ENCODE assay signal across 16 mouse cellular contexts in genomic region chr14:23096405-23096804, GRCm38 (mm10).
DNase-seq lines count a peak whose midpoint lies in the region; ATAC-seq and TF ChIP-seq lines count a peak whose summit lies in the region.
"Had no signal": no experiment of that assay in that cellular context is flagged by ENCODE, and none has a peak within 500 bp of the region (broad histone marks: within the 10 kb centered on the region; RNA-seq: fewer than 3 reads in every experiment).

No protein-coding gene starts in this region.

- H3K27me3 ChIP-seq in neural tube, embryonic 11.5 days (ENCODE audit: control insufficient read depth, insufficient read depth, low read length): no peaks in the 10 kb centered on the region
- H3K27me3 ChIP-seq in forebrain, embryonic 16.5 days (replicated peaks; ENCODE audit: control insufficient read depth, insufficient read depth, low read length): no peaks in the 10 kb centered on the region
- no peaks in the 10 kb centered on the region; the same call in 1 of the 2 replicates for H3K27me3 ChIP-seq in midbrain, embryonic 12.5 days
- H3K27me3 ChIP-seq: embryonic facial prominence, embryonic 12.5 days; intestine, embryonic 15.5 days; lung, embryonic 15.5 days had no signal

- TF ChIP-seq CTCF in layer of hippocampus, adult 2 months (conservative IDR thresholded peaks at IDR 0.05): no peak

- no peak overlapping the region for H3K4me2 ChIP-seq in neural tube, embryonic 11.5 days (ENCODE audit: low read depth)
- H3K4me2 ChIP-seq in forebrain, embryonic 16.5 days (ENCODE audit: low read length): no peak overlapping the region; the same call in 1 of the 2 replicates
- H3K4me2 ChIP-seq in midbrain, embryonic 12.5 days (replicated peaks): no peak overlapping the region
- H3K4me2 ChIP-seq: embryonic facial prominence, embryonic 12.5 days; intestine, embryonic 15.5 days; lung, embryonic 15.5 days had no signal

- H3K27ac ChIP-seq in neural tube, embryonic 11.5 days (ENCODE audit: low read depth, low read length): peak overlapping the region; percentile 23; the same call in 1 of the 2 replicates
- H3K27ac ChIP-seq in forebrain, embryonic 16.5 days (ENCODE audit: low read length): peak overlapping the region; percentile 73
- peak overlapping the region; percentile 25; the same call in 1 of the 2 replicates for H3K27ac ChIP-seq in midbrain, embryonic 12.5 days (replicated peaks)
- H3K27ac ChIP-seq in layer of hippocampus, adult 2 months: no peak overlapping the region
- H3K27ac ChIP-seq: embryonic facial prominence, embryonic 12.5 days; gastrocnemius, adult 2 months; intestine, embryonic 15.5 days; kidney, postnatal 0 days; lung, embryonic 15.5 days had no signal

- no peak for DNase-seq in neural tube, embryonic 11.5 days (ENCODE audit: low spot score)
- DNase-seq in neural tube, embryonic 10.5 days (ENCODE audit: extremely low spot score, low spot score): no peak
- no peak for DNase-seq in thymus, postnatal 36 days
- no peak for DNase-seq in layer of hippocampus, adult 2 months (ENCODE audit: low spot score in 2 of 2)
- DNase-seq in thymus, postnatal 0 days (ENCODE audit: low spot score): no peak
- DNase-seq: cerebellum, adult 9-10 months; gastrocnemius, adult 2 months; heart, adult 18-20 months; heart, postnatal 14 days; right cerebral cortex, postnatal 14 days had no signal

- no peak for ATAC-seq in neural tube, embryonic 11.5 days (ENCODE audit: insufficient read depth, low FRiP score, low TSS enrichment)
- ATAC-seq in forebrain, embryonic 16.5 days: no peak; the same call in 1 of the 2 replicates
- no peak for ATAC-seq in midbrain, embryonic 12.5 days (ENCODE audit: low FRiP score, low read depth)
- ATAC-seq: intestine, embryonic 15.5 days had no signal

- WGBS in neural tube, embryonic 11.5 days: 65% methylated on average over 4 of the region's 4 CpGs
- 39% methylated on average over 4 of the region's 4 CpGs for WGBS in forebrain, embryonic 16.5 days
- WGBS in midbrain, embryonic 12.5 days: 83% methylated on average over 4 of the region's 4 CpGs

- H3K9me3 ChIP-seq in neural tube, embryonic 11.5 days (ENCODE audit: control insufficient read depth, low read length): no peaks in the 10 kb centered on the region
- no peaks in the 10 kb centered on the region for H3K9me3 ChIP-seq in forebrain, embryonic 16.5 days (ENCODE audit: control insufficient read depth, low read length)
- H3K9me3 ChIP-seq in midbrain, embryonic 12.5 days: no peaks in the 10 kb centered on the region
- H3K9me3 ChIP-seq: embryonic facial prominence, embryonic 12.5 days; intestine, embryonic 15.5 days; lung, embryonic 15.5 days had no signal

- peaks cover 8% of the 10 kb centered on the region for H3K4me1 ChIP-seq in neural tube, embryonic 11.5 days (ENCODE audit: control insufficient read depth, insufficient read depth, low read length)
- peaks cover 22% of the 10 kb centered on the region for H3K4me1 ChIP-seq in forebrain, embryonic 16.5 days (replicated peaks; ENCODE audit: control insufficient read depth, insufficient read depth, low read length)
- peaks cover 25% of the 10 kb centered on the region for H3K4me1 ChIP-seq in midbrain, embryonic 12.5 days
- H3K4me1 ChIP-seq: intestine, embryonic 15.5 days; lung, embryonic 15.5 days had no signal

- H3K4me3 ChIP-seq in neural tube, embryonic 11.5 days (ENCODE audit: low read depth, low read length): no peak overlapping the region
- H3K4me3 ChIP-seq in forebrain, embryonic 16.5 days (replicated peaks; ENCODE audit: low read length): no peak overlapping the region
- H3K4me3 ChIP-seq in midbrain, embryonic 12.5 days: no peak overlapping the region
- no peak overlapping the region for H3K4me3 ChIP-seq in layer of hippocampus, adult 2 months
- H3K4me3 ChIP-seq: embryonic facial prominence, embryonic 12.5 days; gastrocnemius, adult 2 months; intestine, embryonic 15.5 days; lung, embryonic 15.5 days had no signal

- H3K36me3 ChIP-seq in neural tube, embryonic 11.5 days (ENCODE audit: control insufficient read depth, insufficient read depth, low read length): no peaks in the 10 kb centered on the region
- no peaks in the 10 kb centered on the region for H3K36me3 ChIP-seq in forebrain, embryonic 16.5 days (ENCODE audit: control insufficient read depth, insufficient read depth)
- no peaks in the 10 kb centered on the region for H3K36me3 ChIP-seq in midbrain, embryonic 12.5 days
- H3K36me3 ChIP-seq: embryonic facial prominence, embryonic 12.5 days; intestine, embryonic 15.5 days; lung, embryonic 15.5 days had no signal

- no peak overlapping the region for H3K9ac ChIP-seq in neural tube, embryonic 11.5 days (ENCODE audit: low read length)
- H3K9ac ChIP-seq in forebrain, embryonic 16.5 days (replicated peaks; ENCODE audit: low read depth, low read length): no peak overlapping the region
- no peak overlapping the region for H3K9ac ChIP-seq in midbrain, embryonic 12.5 days (replicated peaks)
- H3K9ac ChIP-seq: embryonic facial prominence, embryonic 12.5 days; intestine, embryonic 15.5 days; lung, embryonic 15.5 days had no signal
